Comparison of ENCODE assay signal across 10 mouse cellular contexts in the genomic region with DNA sequence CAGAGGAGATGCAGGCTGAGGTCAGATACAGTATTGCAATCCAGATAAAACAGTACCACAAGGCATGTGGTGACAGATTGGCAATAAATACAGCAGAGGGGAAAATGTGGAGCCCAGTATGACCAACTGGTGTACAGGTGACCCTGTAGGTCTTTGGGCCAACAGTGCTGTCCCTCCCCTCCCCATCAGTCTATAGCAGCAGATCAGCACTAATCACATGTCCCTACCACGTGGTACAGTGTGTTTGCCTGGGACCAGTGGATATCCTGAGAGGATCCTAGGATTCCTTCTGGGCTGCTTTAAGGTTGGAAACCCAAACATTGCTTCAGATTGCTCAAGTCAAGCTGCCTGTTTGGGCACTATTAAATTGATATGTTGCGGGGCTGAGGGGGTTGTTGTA. TPM values are rescaled to one million over a fixed set of nuclear protein-coding genes. Genes with fewer than 3 reads are reported as not detected.
DNase-seq lines count a peak whose midpoint lies in the region; ATAC-seq and TF ChIP-seq lines count a peak whose summit lies in the region.
"Had no signal": no experiment of that assay in that cellular context is flagged by ENCODE, and none has a peak within 500 bp of the region (broad histone marks: within the 10 kb centered on the region; RNA-seq: fewer than 3 reads in every experiment).

No protein-coding gene starts in this region.

- H3K27me3 ChIP-seq in heart, embryonic 13.5 days (replicated peaks), result no peaks in the 10 kb centered on the region
- no peaks in the 10 kb centered on the region for H3K27me3 ChIP-seq in hindbrain, embryonic 13.5 days
- no peaks in the 10 kb centered on the region for H3K27me3 ChIP-seq in midbrain, embryonic 11.5 days (ENCODE audit: control insufficient read depth, insufficient read depth, low read length)

- 86% methylated on average over 2 of the region's 2 CpGs for WGBS in heart, embryonic 13.5 days
- 76% methylated on average over 2 of the region's 2 CpGs for WGBS in bone marrow, adult 2 months
- WGBS in hindbrain, embryonic 13.5 days, result 88% methylated on average over 2 of the region's 2 CpGs
- WGBS in midbrain, embryonic 11.5 days, result 84% methylated on average over 2 of the region's 2 CpGs

- H3K36me3 ChIP-seq in heart, embryonic 13.5 days, result peaks cover 50% of the 10 kb centered on the region
- H3K36me3 ChIP-seq in hindbrain, embryonic 13.5 days, result peaks cover 48% of the 10 kb centered on the region
- peaks cover 20% of the 10 kb centered on the region for H3K36me3 ChIP-seq in midbrain, embryonic 11.5 days (ENCODE audit: control insufficient read depth, insufficient read depth, low read length)

- TF ChIP-seq POLR2A in bone marrow, adult 2 months (IDR thresholded peaks at IDR 0.05; ENCODE audit: borderline replicate concordance, control insufficient read depth, low read depth, low read length), result no peak

- no peaks in the 10 kb centered on the region for H3K9me3 ChIP-seq in heart, embryonic 13.5 days
- no peaks in the 10 kb centered on the region for H3K9me3 ChIP-seq in hindbrain, embryonic 13.5 days
- H3K9me3 ChIP-seq in midbrain, embryonic 11.5 days (ENCODE audit: control insufficient read depth, low read length), result no peaks in the 10 kb centered on the region

- no peak for DNase-seq in heart, adult 18-20 months
- DNase-seq in midbrain, embryonic 11.5 days (ENCODE audit: low spot score, missing footprints), result no peak
- DNase-seq in cerebellum, adult 9-11 months, result no peak
- DNase-seq in thymus, postnatal 10 days (ENCODE audit: low spot score in 2 of 2), result no peak
- no peak for DNase-seq in left cerebral cortex, adult 11 months (ENCODE audit: low spot score)
- DNase-seq: cerebellum, adult 11-12 months; kidney, postnatal 14 days had no signal

- peak overlapping the region; percentile 93 for H3K4me3 ChIP-seq in heart, embryonic 13.5 days
- H3K4me3 ChIP-seq in bone marrow, adult 2 months (replicated peaks; ENCODE audit: control insufficient read depth, low read depth, low read length), result peak overlapping the region; percentile 2
- H3K4me3 ChIP-seq in hindbrain, embryonic 13.5 days, result peak overlapping the region; percentile 91
- H3K4me3 ChIP-seq in midbrain, embryonic 11.5 days (ENCODE audit: low read depth, low read length), result peak overlapping the region; percentile 90

- H3K9ac ChIP-seq in heart, embryonic 13.5 days, result peak overlapping the region; percentile 95
- H3K9ac ChIP-seq in hindbrain, embryonic 13.5 days, result peak overlapping the region; percentile 88
- peak overlapping the region; percentile 87 for H3K9ac ChIP-seq in midbrain, embryonic 11.5 days (ENCODE audit: low read length)

- no peak for ATAC-seq in heart, embryonic 13.5 days (ENCODE audit: extremely low read depth, insufficient number of reproducible peaks, low FRiP score, low TSS enrichment)
- ATAC-seq in hindbrain, embryonic 13.5 days (ENCODE audit: low FRiP score), result no peak
- ATAC-seq in midbrain, embryonic 11.5 days (ENCODE audit: low FRiP score), result no peak

- TF ChIP-seq CTCF in bone marrow, adult 2 months (IDR thresholded peaks at IDR 0.05; ENCODE audit: control insufficient read depth, insufficient read depth, low read length), result no peak

- H3K4me1 ChIP-seq in heart, embryonic 13.5 days, result peaks cover 18% of the 10 kb centered on the region
- peaks cover 4% of the 10 kb centered on the region; the same call in 1 of the 2 replicates for H3K4me1 ChIP-seq in bone marrow, adult 2 months (ENCODE audit: control insufficient read depth, insufficient read depth, low read length)
- peaks cover 33% of the 10 kb centered on the region for H3K4me1 ChIP-seq in hindbrain, embryonic 13.5 days (replicated peaks)
- H3K4me1 ChIP-seq in midbrain, embryonic 11.5 days (ENCODE audit: control insufficient read depth, insufficient read depth, low read length), result peaks cover 7% of the 10 kb centered on the region

- H3K27ac ChIP-seq in heart, embryonic 13.5 days (replicated peaks), result no peak overlapping the region
- no peak overlapping the region for H3K27ac ChIP-seq in bone marrow, adult 2 months (ENCODE audit: control insufficient read depth, insufficient read depth, low read depth, low read length, poor library complexity)
- no peak overlapping the region for H3K27ac ChIP-seq in hindbrain, embryonic 13.5 days
- no peak overlapping the region for H3K27ac ChIP-seq in midbrain, embryonic 11.5 days (ENCODE audit: low read depth, low read length)

- peak overlapping the region; percentile 91 for H3K4me2 ChIP-seq in heart, embryonic 13.5 days
- peak overlapping the region; percentile 97 for H3K4me2 ChIP-seq in hindbrain, embryonic 13.5 days
- H3K4me2 ChIP-seq in midbrain, embryonic 11.5 days, result peak overlapping the region; percentile 90

RNA-seq across cellular contexts. Expression of a gene that starts 1.4 kb away (rescaled TPM):
- polyA plus RNA-seq in heart, embryonic 13.5 days (2015; fragmentation: Nextera tagmentation; extraction: Ambion mirVana), result 28.4 and 31.3 TPM in 2 replicates
- 10 to 100 TPM; 20.8 to 23.6 TPM for total RNA-seq in heart, adult 18-20 months (2021)
- 25.9 and 33.0 TPM in 2 replicates for polyA plus RNA-seq in bone marrow, adult 2 months (2011; ENCODE audit: insufficient read depth, insufficient read length, low replicate concordance, missing spikeins)
- polyA plus RNA-seq in hindbrain, embryonic 13.5 days (2015; fragmentation: Nextera tagmentation; extraction: Ambion mirVana), result 50.0 and 59.8 TPM in 2 replicates
- polyA plus RNA-seq in midbrain, embryonic 11.5 days (2014; fragmentation: Nextera tagmentation; extraction: Ambion mirVana), result 87.2 and 88.1 TPM in 2 replicates

RNA-seq across cellular contexts. Expression of a gene that starts 14.6 kb away (rescaled TPM):
- polyA plus RNA-seq in heart, embryonic 13.5 days (2015; fragmentation: Nextera tagmentation; extraction: Ambion mirVana), result 0.09 and 0.16 TPM in 2 replicates
- not detected for total RNA-seq in heart, adult 18-20 months (2021)
- 5.0 TPM in 1 of 2 replicates, not detected in the other for polyA plus RNA-seq in bone marrow, adult 2 months (2011; ENCODE audit: insufficient read depth, insufficient read length, low replicate concordance, missing spikeins)
- polyA plus RNA-seq in hindbrain, embryonic 13.5 days (2015; fragmentation: Nextera tagmentation; extraction: Ambion mirVana), result 22.5 and 24.5 TPM in 2 replicates
- polyA plus RNA-seq in midbrain, embryonic 11.5 days (2014; fragmentation: Nextera tagmentation; extraction: Ambion mirVana), result 2.4 and 2.6 TPM in 2 replicates

RNA-seq across cellular contexts. Expression of a gene that starts 22.6 kb away (rescaled TPM):
- 13.6 and 14.4 TPM in 2 replicates for polyA plus RNA-seq in heart, embryonic 13.5 days (2015; fragmentation: Nextera tagmentation; extraction: Ambion mirVana)
- total RNA-seq in heart, adult 18-20 months (2021), result 1 to 10 TPM; 5.9 to 7.0 TPM
- 22.8 and 29.5 TPM in 2 replicates for polyA plus RNA-seq in bone marrow, adult 2 months (2011; ENCODE audit: insufficient read depth, insufficient read length, low replicate concordance, missing spikeins)
- 22.8 and 23.0 TPM in 2 replicates for polyA plus RNA-seq in hindbrain, embryonic 13.5 days (2015; fragmentation: Nextera tagmentation; extraction: Ambion mirVana)
- 15.9 and 16.0 TPM in 2 replicates for polyA plus RNA-seq in midbrain, embryonic 11.5 days (2014; fragmentation: Nextera tagmentation; extraction: Ambion mirVana)

RNA-seq across cellular contexts. Expression of a gene that starts 31.9 kb away (rescaled TPM):
- 14.9 and 17.0 TPM in 2 replicates for polyA plus RNA-seq in heart, embryonic 13.5 days (2015; fragmentation: Nextera tagmentation; extraction: Ambion mirVana)
- total RNA-seq in heart, adult 18-20 months (2021), result 10 to 100 TPM; 10.3 to 11.8 TPM
- polyA plus RNA-seq in bone marrow, adult 2 months (2011; ENCODE audit: insufficient read depth, insufficient read length, low replicate concordance, missing spikeins), result 20.1 and 62.6 TPM in 2 replicates
- polyA plus RNA-seq in hindbrain, embryonic 13.5 days (2015; fragmentation: Nextera tagmentation; extraction: Ambion mirVana), result 5.2 and 6.2 TPM in 2 replicates
- 3.4 and 6.7 TPM in 2 replicates for polyA plus RNA-seq in midbrain, embryonic 11.5 days (2014; fragmentation: Nextera tagmentation; extraction: Ambion mirVana)

RNA-seq across cellular contexts. Expression of a gene that starts 38.6 kb away (rescaled TPM):
- polyA plus RNA-seq in heart, embryonic 13.5 days (2015; fragmentation: Nextera tagmentation; extraction: Ambion mirVana), result 16.5 and 18.1 TPM in 2 replicates
- total RNA-seq in heart, adult 18-20 months (2021), result not detected
- 13.7 and 27.3 TPM in 2 replicates for polyA plus RNA-seq in bone marrow, adult 2 months (2011; ENCODE audit: insufficient read depth, insufficient read length, low replicate concordance, missing spikeins)
- 9.6 and 16.5 TPM in 2 replicates for polyA plus RNA-seq in hindbrain, embryonic 13.5 days (2015; fragmentation: Nextera tagmentation; extraction: Ambion mirVana)
- 47.9 and 53.3 TPM in 2 replicates for polyA plus RNA-seq in midbrain, embryonic 11.5 days (2014; fragmentation: Nextera tagmentation; extraction: Ambion mirVana)

Comparison
In these comparisons a context has a peak if more than half of its experiments do, and no peak if none do; other contexts are left out.
1. H3K4me3 ChIP-seq: peak in every context shown above with its lines; median percentile 93 in heart, embryonic 13.5 days; 91 in hindbrain, embryonic 13.5 days; 90 in midbrain, embryonic 11.5 days; 2 in bone marrow, adult 2 months.